Mouse (Mus musculus): ENCODE results near the gene Csrp2. TPM values are rescaled to one million over a fixed set of nuclear protein-coding genes. Genes with fewer than 3 reads are reported as not detected.

Csrp2 gene
- polyA plus RNA-seq, 1 experiment from 2014 or later = 158 TPM

GRCm38 (mm10) chr10:110927491-110927890, 7.9 kb downstream of the Csrp2 start:
- Histone ChIP-seq H3K9ac (ENCODE audit: low read depth, low read length) (no peak overlapping the region), H3K36me3 (ENCODE audit: control insufficient read depth, insufficient read depth, low read length) (no peaks in the 10 kb centered on the region), H3K4me3 (ENCODE audit: low read length) (no peak overlapping the region), H3K27me3 (ENCODE audit: control insufficient read depth, insufficient read depth, low read length) (no peaks in the 10 kb centered on the region), H3K4me2 (replicated peaks; ENCODE audit: low read depth, low read length) (no peak overlapping the region), H3K27ac (ENCODE audit: low read depth, low read length) (no peak overlapping the region), H3K9me3 (ENCODE audit: control insufficient read depth, low read length) (no peaks in the 10 kb centered on the region), H3K4me1 (ENCODE audit: control insufficient read depth, insufficient read depth, low read length) (peaks cover 24% of the 10 kb centered on the region)
- WGBS = 55% methylated on average over 11 of the region's 11 CpGs
- ATAC-seq (ENCODE audit: low FRiP score, low TSS enrichment) = no peak

GRCm38 (mm10) chr10:110929756-110930155, 10.2 kb downstream of the Csrp2 start:
- Histone ChIP-seq H3K36me3 (ENCODE audit: control insufficient read depth, insufficient read depth, low read length) (no peaks in the 10 kb centered on the region), H3K9me3 (ENCODE audit: control insufficient read depth, low read length) (no peaks in the 10 kb centered on the region), H3K27me3 (ENCODE audit: control insufficient read depth, insufficient read depth, low read length) (no peaks in the 10 kb centered on the region), H3K4me2 (replicated peaks; ENCODE audit: low read depth, low read length) (no peak overlapping the region), H3K9ac (ENCODE audit: low read depth, low read length) (no peak overlapping the region), H3K27ac (ENCODE audit: low read depth, low read length) (no peak overlapping the region), H3K4me1 (ENCODE audit: control insufficient read depth, insufficient read depth, low read length) (peaks cover 21% of the 10 kb centered on the region), H3K4me3 (ENCODE audit: low read length) (no peak overlapping the region)
- WGBS = 75% methylated on average over 4 of the region's 4 CpGs
- no peak; the same call in 1 of the 2 replicates for ATAC-seq (ENCODE audit: low FRiP score, low TSS enrichment)

DNA sequence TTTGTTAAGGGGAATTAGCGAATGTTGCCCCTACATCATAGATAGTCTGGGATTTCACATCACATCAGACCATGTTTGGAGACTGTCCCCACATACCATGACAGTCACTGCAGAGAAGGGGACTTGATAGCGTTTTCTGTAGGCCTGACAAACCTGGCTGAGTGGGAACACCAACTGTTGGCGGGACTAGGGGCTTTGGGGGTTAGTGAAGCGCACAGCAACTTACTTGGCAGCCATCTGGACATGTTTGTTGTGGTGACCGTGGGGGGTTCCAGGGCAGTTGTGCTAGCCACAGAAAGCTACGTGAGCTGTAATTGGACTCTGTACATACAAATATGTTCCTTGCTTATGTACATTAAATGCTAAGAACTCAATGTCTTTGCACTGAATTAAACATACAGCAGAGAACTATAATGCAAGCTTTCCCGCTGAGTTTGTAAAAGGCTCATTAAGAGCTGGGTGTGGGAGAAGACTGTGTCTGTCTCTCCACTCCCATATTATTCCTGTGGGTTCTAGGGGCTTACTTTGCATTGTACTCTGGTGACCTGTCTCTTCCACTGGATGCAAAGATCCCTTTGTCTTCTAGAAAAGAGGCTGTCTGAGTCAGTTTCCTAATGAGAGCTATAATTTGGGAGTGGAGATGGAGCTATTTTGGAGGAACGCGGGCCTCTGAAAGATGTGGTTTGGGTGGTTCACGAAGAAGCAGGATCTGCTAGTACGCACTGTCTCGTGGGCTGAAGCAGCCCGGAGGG, 11.7 kb downstream of the Csrp2 start:
- WGBS = 61% methylated on average over 13 of the region's 13 CpGs
- H3K9ac ChIP-seq (ENCODE audit: low read depth, low read length) = no peak overlapping the region
- no peak for ATAC-seq (ENCODE audit: low FRiP score, low TSS enrichment)
- no peaks in the 10 kb centered on the region for H3K27me3 ChIP-seq (ENCODE audit: control insufficient read depth, insufficient read depth, low read length)
- peaks cover 6% of the 10 kb centered on the region; the same call in 1 of the 2 replicates for H3K36me3 ChIP-seq (ENCODE audit: control insufficient read depth, insufficient read depth, low read length)
- H3K4me1 ChIP-seq (ENCODE audit: control insufficient read depth, insufficient read depth, low read length) = peaks cover 21% of the 10 kb centered on the region
- H3K4me3 ChIP-seq (ENCODE audit: low read length) = no peak overlapping the region; the same call in 1 of the 2 replicates
- H3K27ac ChIP-seq (ENCODE audit: low read depth, low read length) = peak overlapping the region; percentile 34; the same call in 1 of the 2 replicates
- peak overlapping the region; percentile 31 for H3K4me2 ChIP-seq (replicated peaks; ENCODE audit: low read depth, low read length)
- H3K9me3 ChIP-seq (ENCODE audit: control insufficient read depth, low read length) = no peaks in the 10 kb centered on the region

DNA sequence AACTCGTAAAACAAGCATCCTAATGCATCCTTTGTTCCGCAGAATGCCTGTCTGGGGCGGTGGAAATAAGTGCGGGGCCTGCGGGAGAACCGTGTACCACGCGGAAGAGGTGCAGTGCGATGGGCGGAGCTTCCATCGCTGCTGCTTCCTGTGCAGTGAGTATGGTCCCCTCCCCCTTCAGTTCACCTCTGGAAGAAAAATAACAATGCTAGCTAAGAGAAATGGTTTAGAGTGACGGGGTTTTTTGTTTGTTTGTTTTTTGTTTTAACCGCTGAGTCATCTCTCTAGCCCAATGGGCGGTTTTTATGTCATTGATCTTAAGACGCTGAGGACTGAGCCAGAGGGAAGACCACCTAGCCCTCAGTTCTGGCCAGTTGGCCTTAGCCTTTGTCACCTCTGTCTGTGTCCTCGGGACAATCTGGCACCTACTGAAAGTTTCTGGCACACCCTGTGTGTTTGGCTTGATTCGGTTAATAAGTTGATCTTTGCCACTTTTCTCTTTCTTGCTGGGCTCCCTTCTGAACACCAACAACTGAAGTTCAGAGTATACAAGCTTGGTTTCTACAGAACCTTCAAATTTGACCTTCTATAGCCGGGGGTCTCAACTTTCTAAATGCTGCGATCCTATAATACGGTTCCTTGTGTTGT, 12.4 kb downstream of the Csrp2 start:
- peak overlapping the region; percentile 31 for H3K4me2 ChIP-seq (replicated peaks; ENCODE audit: low read depth, low read length)
- no peaks in the 10 kb centered on the region for H3K27me3 ChIP-seq (ENCODE audit: control insufficient read depth, insufficient read depth, low read length)
- H3K36me3 ChIP-seq (ENCODE audit: control insufficient read depth, insufficient read depth, low read length) = peaks cover 6% of the 10 kb centered on the region; the same call in 1 of the 2 replicates
- ATAC-seq (ENCODE audit: low FRiP score, low TSS enrichment) = peak; percentile 70; the same call in 1 of the 2 replicates
- no peak overlapping the region for H3K9ac ChIP-seq (ENCODE audit: low read depth, low read length)
- WGBS = 44% methylated on average over 20 of the region's 20 CpGs
- no peaks in the 10 kb centered on the region for H3K9me3 ChIP-seq (ENCODE audit: control insufficient read depth, low read length)
- H3K27ac ChIP-seq (ENCODE audit: low read depth, low read length) = peak overlapping the region; percentile 34; the same call in 1 of the 2 replicates
- peaks cover 21% of the 10 kb centered on the region for H3K4me1 ChIP-seq (ENCODE audit: control insufficient read depth, insufficient read depth, low read length)
- no peak overlapping the region; the same call in 1 of the 2 replicates for H3K4me3 ChIP-seq (ENCODE audit: low read length)

DNA sequence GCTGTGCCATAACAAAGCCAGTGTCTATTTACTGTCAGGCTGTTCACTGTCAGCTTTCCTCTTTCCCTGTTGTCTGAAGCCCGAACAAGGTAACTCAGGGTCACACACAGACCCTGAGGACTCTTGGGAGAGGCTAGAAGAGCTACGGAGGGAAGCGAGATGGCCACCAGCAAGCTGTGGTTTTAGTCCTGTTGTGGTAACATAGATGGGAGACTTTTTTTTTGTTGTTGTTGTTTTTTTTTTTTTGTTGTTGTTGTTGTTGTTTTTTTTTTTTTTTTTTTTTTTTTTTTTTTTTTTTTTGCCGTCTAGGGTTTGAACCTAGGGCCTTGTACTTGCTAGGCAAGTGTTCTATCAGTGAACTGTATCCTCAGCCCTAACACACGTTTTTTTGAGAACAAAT, 14.0 kb downstream of the Csrp2 start:
- H3K4me1 ChIP-seq (ENCODE audit: control insufficient read depth, insufficient read depth, low read length) = peaks cover 21% of the 10 kb centered on the region
- no peak overlapping the region for H3K9ac ChIP-seq (ENCODE audit: low read depth, low read length)
- H3K9me3 ChIP-seq (ENCODE audit: control insufficient read depth, low read length) = no peaks in the 10 kb centered on the region
- no peak overlapping the region for H3K27ac ChIP-seq (ENCODE audit: low read depth, low read length)
- no peak for ATAC-seq (ENCODE audit: low FRiP score, low TSS enrichment)
- H3K4me3 ChIP-seq (ENCODE audit: low read length) = no peak overlapping the region
- no peaks in the 10 kb centered on the region for H3K27me3 ChIP-seq (ENCODE audit: control insufficient read depth, insufficient read depth, low read length)
- H3K4me2 ChIP-seq (replicated peaks; ENCODE audit: low read depth, low read length) = no peak overlapping the region
- peaks cover 18% of the 10 kb centered on the region for H3K36me3 ChIP-seq (ENCODE audit: control insufficient read depth, insufficient read depth, low read length)
- 88% methylated on average over 5 of the region's 5 CpGs for WGBS

GRCm38 (mm10) chr10:110935081-110935480, 15.5 kb downstream of the Csrp2 start:
- H3K36me3 ChIP-seq (ENCODE audit: control insufficient read depth, insufficient read depth, low read length) = peaks cover 29% of the 10 kb centered on the region
- no peak; the same call in 1 of the 2 replicates for ATAC-seq (ENCODE audit: low FRiP score, low TSS enrichment)
- H3K9ac ChIP-seq (ENCODE audit: low read depth, low read length) = no peak overlapping the region
- no peak overlapping the region for H3K4me3 ChIP-seq (ENCODE audit: low read length)
- no peaks in the 10 kb centered on the region for H3K27me3 ChIP-seq (ENCODE audit: control insufficient read depth, insufficient read depth, low read length)
- H3K4me1 ChIP-seq (ENCODE audit: control insufficient read depth, insufficient read depth, low read length) = peaks cover 19% of the 10 kb centered on the region
- no peak overlapping the region for H3K4me2 ChIP-seq (replicated peaks; ENCODE audit: low read depth, low read length)
- no peak overlapping the region for H3K27ac ChIP-seq (ENCODE audit: low read depth, low read length)
- no peaks in the 10 kb centered on the region for H3K9me3 ChIP-seq (ENCODE audit: control insufficient read depth, low read length)
- WGBS = 92% methylated on average over 11 of the region's 11 CpGs

DNA sequence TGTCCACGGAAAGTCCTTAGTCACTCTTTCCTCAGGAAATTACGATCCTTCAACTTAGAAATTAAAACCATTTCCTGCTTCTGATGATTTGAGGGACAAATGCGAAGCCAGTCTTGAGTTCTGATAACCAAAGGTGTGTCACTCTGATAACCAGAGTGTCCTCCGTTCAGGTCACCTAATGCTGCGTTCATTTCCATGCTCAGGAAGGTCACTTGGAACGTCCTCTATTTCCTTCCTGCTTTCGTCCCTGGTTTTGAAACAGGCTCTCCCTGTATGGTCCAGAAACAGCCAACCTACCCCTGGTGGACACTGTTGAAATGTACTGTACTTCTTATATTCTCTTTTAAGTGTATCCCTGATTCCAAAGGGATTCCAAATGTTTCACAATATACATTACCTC, 16.1 kb downstream of the Csrp2 start:
- Histone ChIP-seq H3K27me3 (ENCODE audit: control insufficient read depth, insufficient read depth, low read length) (no peaks in the 10 kb centered on the region), H3K9me3 (ENCODE audit: control insufficient read depth, low read length) (no peaks in the 10 kb centered on the region), H3K4me1 (ENCODE audit: control insufficient read depth, insufficient read depth, low read length) (peaks cover 15% of the 10 kb centered on the region), H3K4me3 (ENCODE audit: low read length) (no peak overlapping the region), H3K4me2 (replicated peaks; ENCODE audit: low read depth, low read length) (no peak overlapping the region), H3K9ac (ENCODE audit: low read depth, low read length) (no peak overlapping the region), H3K36me3 (ENCODE audit: control insufficient read depth, insufficient read depth, low read length) (peaks cover 31% of the 10 kb centered on the region), H3K27ac (ENCODE audit: low read depth, low read length) (no peak overlapping the region)
- 70% methylated on average over 7 of the region's 7 CpGs for WGBS
- ATAC-seq (ENCODE audit: low FRiP score, low TSS enrichment) = no peak

GRCm38 (mm10) chr10:110938361-110938760, 18.8 kb downstream of the Csrp2 start:
- ATAC-seq (ENCODE audit: low FRiP score, low TSS enrichment) = no peak
- Histone ChIP-seq H3K27me3 (ENCODE audit: control insufficient read depth, insufficient read depth, low read length) (no peaks in the 10 kb centered on the region), H3K36me3 (ENCODE audit: control insufficient read depth, insufficient read depth, low read length) (peaks cover 50% of the 10 kb centered on the region), H3K9me3 (ENCODE audit: control insufficient read depth, low read length) (no peaks in the 10 kb centered on the region), H3K4me1 (ENCODE audit: control insufficient read depth, insufficient read depth, low read length) (no peaks in the 10 kb centered on the region), H3K27ac (ENCODE audit: low read depth, low read length) (no peak overlapping the region), H3K9ac (ENCODE audit: low read depth, low read length) (no peak overlapping the region), H3K4me3 (ENCODE audit: low read length) (no peak overlapping the region), H3K4me2 (replicated peaks; ENCODE audit: low read depth, low read length) (no peak overlapping the region)
- WGBS = 94% methylated on average over 7 of the region's 7 CpGs

All from kidney, embryonic 14.5 days (tissue).